Mouse (Mus musculus) urinary bladder, postnatal 36 days (tissue): ENCODE data around the gene C87436.
"Not testable (repeated sequence)": the region's sequence is repeated elsewhere in the genome, so short reads cannot be mapped to it uniquely, and the experiment has no call there.

Experiments used
- DNase-seq, 2 experiments: peaks; one replicate each; pipeline ENCODE4 v3.0.0; 2022; ENCODE audit warnings: low spot score in 2 of 2, mixed read lengths in 1 of 2

The C87436 gene

DNA sequence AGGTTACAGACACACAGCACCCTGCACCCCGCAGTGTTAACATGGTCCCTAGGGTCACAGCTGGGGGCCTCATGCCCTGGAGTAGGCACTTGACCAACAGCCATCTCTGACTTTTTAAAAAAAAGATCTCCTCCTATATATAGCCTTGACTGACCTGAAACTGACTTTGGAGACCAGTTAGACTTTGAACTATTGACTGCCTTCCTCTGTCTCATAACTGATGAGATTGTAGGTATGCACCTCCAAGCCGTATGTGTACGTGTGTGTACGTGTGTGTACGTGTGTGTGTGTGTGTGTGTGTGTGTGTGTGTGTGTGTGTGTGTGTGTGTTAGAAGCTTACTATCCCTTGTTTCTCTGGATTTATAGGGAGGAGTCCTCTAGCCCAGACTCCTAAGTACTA is 43.7 kb downstream of the C87436 start:
- DNase-seq = no peak

DNA sequence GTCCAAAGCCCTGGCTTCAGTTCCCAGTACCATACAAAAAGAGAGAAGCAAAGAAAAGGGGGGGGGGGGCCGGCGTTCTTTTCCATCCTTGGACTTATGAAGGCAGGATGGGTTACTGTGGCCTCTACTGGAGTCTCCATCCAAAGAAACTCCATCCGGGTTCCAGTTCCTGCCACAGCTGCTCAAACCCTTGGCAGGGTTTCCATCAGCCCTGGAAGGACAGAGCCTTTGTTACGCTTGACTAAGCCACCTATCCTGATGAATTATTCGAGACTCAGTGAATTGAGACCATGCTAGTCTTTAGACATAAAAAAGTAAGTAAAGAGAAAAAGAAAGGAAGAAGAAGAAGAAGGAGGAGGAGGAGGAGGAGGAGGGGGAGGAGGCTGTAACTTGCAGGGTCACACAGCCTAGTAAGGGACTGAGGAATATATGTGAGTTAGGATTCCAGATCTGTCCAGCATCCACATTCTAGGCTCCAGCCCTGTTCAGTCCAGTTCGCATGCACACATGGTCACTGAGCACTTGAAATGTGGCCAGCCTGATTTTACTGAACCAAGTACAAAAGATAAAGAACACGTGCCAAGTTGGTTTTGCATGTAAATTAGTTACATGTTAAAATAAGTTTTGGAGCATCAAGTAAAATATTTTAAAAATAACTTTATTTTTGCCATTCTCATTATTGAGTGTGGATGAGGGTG is 47.9 kb downstream of the C87436 start:
- no peak for DNase-seq

DNA sequence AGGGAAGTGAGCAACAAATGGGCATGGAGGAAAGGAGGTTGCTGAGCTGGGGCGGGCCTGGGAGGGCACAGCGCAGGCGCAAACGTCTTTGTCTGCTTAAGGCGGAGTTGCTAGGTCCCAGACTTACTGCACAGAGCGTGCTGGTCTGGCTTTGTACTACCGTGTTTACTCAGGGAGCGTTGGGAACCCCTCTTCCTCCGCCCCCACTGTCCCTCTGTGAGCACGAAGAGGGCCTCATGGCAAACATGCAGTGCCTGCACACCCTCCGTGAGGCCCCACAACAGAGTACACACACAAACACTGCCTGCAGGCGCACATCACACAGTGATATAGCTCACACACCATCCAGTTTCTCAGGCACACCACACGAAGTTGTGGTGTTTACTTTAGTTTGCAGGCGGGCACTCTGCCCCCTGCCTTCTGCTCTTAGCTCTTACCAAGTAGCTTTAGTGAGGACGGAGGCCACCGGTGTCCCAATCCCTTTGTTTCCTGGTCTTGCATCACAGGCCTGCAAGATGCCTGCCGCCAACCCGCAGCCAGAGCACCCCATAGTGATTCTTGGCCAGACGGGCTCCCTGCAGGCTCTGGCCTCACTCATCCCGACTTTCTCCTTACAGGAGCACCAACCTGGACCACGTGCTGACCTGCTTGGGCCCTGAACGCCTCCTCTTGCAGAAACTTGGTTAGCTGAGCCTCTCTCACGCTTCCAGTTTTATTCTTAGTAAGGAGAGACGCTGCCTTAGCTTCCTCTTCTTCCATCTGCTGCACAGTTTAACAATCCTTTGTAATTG is 49.4 kb downstream of the C87436 start:
- DNase-seq = peak; percentile 72 to 86

DNA sequence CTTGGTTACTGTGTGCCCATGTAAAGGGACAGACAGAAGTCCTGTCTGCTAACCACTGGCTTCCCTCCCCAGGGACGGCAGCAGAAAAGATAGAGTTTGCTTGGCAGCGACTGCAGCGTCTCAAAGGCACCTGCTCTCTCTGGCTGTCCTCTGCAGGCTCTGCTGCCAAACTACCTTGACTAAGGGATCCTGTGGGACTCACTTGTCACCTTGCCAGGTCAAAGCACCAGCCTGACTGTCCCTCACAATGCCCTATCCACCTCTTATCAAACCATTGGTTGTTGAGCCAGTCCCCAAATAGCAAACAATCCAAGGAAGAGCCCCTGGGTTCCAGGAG is 49.9 kb downstream of the C87436 start:
- no peak for DNase-seq

DNA sequence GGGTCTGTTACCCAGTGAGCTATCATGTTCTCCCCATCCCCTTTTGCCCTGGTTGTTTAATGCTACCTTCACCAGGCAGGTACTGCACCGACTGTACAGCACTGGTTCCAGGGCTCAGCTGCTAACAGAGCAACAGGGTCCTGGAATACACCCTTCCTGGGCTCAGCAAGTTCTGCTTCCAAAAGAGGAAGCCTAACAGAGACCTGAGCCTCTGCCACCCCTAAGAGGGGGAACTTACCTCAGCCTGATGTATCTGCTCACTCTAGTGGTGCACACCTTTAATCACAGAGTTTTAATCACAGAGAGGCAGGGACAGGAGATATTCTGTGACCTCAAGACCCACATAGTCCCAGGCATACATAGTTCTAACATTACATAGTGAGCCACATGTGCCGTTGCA is 51.8 kb downstream of the C87436 start:
- no peak for DNase-seq

DNA sequence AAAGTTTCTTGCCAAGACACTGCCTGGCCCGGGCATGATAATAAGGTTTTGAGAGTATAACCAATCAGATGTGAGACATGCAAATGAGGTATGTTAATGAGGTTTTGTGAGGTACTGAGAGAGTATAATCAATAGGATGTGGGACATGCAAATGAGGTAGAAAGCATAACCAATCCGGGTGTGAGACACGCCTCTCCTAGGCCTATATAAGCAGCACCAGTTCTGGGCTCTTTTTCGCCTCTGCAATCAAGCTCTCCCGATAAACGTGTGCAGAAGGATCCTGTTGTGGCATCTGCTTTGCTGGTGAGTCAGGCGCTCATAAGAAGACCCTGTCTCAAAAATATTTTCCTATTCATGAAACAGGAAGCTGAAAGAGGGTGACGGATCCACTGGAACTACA is 52.2 kb downstream of the C87436 start:
- not testable (repeated sequence) for DNase-seq

DNA sequence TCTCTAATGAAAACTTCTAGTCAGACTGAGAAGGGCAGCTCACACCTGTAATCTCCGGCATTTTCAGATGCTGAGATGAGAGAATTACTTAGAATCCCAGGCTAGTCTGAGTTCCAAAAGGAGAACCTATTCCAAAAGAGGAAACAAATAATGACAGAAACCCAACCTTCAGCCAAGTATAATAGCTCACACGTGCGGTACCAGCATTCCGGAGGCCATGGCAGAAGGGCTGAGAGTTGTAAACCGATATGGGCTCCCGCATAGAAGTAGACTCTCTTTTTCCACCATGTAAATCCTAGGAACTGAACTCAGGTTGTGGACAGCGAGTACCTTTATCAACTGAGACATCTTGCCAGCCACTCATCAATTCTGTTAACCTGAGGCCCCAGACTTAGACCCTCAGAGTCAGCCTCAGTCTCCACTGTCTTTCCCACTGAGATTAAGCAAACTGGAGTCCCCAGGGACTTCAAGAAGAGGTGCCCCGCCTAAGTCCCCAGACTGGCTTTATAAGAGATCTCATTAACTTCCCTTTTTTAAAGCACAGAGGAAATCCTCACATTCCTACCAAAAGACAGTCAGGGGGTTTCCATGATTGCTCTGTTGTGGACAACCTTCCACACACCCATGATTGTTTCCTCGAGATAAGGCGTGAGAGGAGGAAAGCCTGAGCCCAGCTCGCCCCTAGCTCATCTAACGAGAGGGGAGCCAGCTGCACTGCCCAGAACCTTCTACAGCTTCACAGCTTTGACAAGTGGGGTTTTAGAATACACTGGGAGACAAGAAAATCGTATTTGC is 55.5 kb downstream of the C87436 start:
- no peak for DNase-seq

DNA sequence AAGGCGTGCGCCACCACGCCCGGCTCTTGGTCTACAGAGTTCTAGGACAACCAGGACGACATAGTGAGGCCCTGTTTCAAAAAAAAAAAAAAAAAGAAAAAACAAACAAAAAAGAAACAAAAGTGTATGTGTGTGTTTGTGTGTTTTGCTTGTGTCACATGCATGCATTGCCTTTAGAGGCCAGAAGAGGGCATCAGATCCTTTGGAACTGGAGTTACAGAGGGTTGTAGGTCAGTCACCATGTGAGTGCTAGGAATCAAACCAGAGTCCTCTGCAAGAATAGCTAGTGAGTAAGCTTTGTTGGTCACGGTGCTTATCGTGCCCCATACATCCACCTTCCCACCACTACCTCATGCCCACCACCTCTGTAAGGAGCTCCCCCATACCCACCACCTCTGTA is 56.6 kb downstream of the C87436 start:
- no peak for DNase-seq

DNA sequence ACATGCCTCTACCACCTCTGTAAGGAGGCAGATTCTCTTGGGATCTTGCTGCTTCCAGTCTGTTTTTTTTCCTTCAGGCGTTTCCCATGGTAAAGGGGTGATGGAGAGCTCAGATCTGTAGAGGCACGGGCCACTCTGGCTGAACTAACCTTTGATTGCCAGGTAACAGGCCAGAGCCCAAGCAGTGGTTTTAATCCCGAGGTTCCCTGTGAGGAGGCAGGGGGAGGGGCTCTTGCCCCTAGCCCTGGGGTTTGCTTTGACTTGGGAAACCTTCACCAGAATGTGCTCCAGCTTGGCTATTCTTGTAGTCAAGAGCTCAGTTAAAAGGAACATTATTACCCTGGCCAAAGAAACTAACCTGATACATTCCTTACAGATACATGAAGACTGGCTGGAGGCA is 57.5 kb downstream of the C87436 start:
- DNase-seq = no peak

DNA sequence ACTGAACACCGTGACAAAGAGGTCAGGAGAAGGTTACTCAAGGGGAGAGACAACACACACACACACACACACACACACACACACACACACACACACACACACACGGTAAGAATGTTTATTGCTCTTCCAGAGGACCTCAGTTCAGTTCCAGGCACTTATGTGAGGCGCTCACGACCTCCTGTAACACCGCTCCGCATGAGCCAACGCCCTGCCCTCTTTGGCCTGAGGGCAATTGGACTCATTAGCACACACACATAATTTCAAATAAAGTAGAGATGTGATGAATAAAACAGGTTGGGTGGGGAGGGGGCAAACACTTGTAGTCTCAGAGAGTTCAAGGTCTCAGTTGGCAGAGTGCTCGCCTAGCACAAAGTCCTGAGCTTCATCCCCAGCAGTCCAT is 58.0 kb downstream of the C87436 start:
- DNase-seq = no peak

DNA sequence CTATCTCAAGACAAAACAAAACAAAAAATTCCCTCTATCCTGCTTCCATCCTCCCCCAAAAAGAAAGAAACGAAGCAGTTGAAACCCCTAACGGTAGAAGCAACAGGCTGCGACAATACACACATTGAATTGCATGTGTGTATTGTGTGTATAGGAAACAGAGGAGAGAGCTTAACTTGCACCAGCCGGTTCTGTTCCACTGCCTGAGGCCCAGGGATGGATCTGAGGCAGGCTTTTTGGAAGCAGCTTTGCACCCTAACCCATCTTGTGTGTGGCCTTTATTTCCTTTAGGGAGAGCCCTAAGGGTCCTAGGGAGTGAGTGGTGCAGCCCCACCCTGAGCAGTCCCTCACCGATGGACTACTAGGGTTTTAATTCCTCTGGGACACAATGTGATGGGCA is 58.4 kb downstream of the C87436 start:
- DNase-seq = no peak

DNA sequence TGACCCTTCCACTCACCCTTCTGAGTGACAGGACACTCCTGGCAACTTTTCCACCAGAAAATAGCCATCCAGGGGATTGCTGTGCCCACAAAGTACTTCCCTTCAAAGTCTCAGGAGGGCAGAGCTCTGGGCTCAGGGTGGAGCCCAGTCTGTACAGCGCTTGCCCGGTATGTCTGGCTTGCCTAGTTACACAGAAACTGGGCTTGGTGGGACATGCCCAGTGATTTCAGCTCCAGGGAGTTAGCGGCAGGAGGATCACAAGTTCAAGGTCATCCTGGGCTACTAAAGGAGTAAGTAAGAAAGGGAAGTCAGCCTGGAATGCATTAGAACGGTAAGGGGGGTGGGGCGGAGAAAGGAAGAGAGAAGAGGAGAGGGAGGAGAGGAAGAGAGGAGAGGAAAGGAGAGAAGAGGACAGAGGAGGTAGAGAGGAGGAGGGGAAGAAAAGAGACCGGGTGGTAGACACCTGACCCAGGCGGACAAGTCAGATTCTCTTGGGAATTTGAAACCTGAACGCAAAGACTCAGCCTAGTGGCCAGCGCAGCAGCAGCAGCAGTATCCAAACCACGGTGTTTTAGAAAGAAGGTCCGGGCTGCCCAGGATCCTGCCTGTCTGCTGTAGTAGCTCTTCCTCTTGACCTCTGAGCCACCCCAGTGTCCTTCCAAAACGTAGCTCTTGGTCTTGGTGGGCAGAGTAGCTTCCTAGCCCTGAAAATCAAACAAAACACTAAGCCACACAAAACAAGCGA is 59.1 kb downstream of the C87436 start:
- DNase-seq = peak; percentile 43 to 59

DNA sequence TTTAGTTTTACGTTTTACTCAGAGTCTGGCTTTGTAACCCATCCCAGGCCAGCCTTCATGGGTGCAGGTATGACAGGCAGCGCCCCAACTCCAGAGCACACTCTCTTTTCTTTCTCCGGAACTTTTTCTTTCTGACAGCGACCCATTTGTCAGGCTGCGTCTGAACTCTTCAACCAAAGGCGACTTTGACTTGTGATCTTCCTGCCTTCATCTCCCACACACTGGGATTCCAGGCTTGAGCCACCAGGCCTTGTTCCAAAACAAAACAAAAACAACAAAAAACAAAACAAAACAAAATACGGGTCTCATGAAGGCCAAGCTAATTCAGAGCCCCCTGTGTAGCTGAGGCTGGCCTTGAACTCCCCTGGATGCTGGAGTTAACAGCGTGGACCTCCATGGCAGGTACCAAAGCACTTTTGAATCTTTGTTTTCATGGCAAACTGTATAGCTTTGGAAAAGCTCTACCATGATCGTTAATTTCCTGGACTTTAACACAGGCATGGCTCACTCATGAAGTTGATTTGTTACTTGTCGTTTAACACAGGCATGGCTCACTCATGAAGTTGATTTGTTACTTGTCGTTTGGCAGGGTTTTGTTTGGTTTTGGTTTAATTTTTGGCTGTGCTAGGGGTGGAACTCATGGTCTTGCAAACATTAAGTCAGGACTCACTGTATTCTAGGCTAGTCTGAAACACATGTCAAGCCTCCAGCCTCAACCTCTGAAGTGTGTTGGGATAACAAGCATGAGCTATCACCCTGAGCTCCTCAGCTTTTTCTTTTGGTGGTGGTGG is 60.0 kb downstream of the C87436 start:
- no peak for DNase-seq

DNA sequence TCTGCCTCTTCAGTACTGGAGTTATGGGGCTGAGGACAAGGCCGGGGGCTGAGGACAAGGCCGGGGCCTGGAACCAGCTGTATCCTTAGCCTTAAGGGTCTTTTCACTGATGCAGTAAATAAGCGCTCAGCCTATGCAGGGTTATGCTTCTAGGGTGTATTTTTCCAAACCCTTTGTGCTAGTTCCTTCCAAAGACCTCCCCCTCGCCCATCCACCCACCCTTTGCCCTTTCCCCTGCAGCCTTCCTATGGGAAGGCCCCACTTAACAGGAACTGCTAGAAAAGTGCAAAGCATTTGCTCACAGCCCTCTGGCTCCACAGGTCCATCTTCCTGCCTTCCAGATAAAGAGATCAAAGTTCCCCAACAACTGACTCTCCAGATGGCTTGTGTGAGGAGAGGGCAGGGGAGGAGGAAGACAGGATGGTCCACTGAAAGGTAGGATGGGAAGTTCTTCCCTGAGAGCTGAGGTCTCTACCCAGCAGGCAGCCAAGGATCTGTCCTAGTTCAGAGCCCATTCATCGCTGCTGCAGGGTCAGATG is 61.5 kb downstream of the C87436 start:
- no peak for DNase-seq

DNA sequence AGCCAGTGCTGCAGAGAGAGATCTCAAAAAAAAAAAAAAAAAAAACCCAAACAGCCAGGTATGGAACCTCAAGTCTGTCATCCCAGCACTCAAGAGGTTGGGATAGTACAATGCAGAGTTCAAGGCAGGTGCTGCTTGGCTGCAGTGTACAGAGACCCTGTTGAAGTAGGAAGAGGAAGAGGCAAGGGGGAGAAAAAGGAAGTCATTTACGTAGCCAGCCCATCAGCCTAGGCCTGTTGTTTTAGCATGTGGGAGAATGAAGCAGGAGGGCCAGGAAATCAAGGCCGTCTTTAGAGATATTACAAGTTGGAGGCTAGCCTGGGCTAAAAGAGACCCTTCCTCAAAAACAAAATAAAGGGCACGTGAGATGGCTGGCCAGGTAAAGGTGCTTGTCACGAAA is 65.3 kb downstream of the C87436 start:
- no peak for DNase-seq

DNA sequence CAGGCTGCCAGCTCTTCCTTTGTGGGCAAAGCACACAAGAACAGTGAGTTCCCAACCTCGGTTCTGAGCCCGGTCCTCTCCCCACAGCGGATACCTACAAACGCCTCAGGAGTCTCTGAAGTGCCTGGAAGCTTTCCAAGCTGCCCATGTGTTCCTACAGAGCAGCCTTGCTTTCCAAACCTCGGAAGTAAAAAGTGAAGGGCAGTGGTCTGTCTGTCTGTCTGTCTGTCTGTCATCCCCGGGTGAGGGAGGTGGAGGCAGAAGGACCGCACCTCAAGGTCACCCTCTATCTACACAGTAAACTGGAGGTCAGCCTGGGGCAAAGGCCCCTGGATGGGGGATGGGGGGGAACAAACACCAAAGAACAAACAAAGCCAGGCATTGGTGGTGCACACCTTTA is 67.5 kb downstream of the C87436 start:
- DNase-seq = no peak

DNA sequence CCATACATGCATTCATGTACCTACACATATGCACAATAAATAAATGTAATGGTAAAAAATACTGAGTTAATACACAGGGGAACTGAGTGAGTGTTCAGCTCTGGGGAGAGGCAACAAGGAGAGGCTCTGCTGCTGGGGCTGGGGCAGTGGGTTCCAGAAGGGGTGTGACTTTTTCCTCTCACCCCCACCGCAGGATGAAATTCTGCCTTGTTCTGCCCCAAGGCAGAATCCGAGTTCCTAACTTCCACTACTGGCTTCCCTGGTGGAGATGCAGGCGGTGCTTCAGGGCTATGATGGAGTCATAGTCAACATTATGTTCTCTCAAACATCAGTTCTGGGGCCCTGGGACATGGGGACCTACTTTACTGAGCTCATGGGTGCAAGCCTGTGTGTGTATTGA is 68.1 kb downstream of the C87436 start:
- DNase-seq = no peak

DNA sequence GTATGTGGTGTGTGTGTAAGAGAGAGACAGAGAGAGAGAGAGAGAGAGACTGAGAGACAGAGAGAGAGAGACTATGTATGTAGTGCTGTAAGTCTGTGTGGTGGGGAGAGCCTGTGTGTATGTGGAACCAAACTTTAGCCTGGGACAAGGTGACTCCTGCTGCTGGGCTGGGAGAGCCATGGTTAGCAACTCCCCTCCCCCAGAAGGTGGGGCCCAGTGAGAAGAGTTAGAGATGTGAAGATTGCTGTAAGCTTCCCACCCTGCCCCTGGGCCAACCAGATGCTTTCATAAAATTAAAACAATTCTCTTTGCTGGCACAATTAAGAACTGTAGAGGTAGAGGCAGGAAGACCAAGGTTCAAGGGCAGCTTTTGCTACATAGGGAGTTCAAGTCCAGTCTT is 68.9 kb downstream of the C87436 start:
- DNase-seq = no peak

DNA sequence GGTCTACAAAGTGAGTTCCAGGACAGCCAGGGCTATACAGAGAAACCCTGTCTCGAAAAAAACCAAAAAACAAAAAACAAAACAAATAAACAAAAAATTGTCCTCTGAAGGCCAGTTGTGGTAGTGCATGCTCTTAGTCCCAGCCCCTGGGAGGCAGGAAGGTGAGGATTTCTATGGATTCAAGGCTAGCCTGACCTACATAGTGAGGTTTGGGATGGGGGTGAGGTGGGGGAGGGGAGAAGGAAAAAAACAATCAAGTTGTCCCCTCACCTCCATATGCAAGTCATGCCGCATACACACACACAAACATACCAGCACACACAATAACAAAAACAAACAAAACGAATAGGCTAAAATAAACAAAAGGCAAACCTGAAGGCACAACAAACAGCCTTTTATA is 70.6 kb downstream of the C87436 start:
- DNase-seq = no peak

DNA sequence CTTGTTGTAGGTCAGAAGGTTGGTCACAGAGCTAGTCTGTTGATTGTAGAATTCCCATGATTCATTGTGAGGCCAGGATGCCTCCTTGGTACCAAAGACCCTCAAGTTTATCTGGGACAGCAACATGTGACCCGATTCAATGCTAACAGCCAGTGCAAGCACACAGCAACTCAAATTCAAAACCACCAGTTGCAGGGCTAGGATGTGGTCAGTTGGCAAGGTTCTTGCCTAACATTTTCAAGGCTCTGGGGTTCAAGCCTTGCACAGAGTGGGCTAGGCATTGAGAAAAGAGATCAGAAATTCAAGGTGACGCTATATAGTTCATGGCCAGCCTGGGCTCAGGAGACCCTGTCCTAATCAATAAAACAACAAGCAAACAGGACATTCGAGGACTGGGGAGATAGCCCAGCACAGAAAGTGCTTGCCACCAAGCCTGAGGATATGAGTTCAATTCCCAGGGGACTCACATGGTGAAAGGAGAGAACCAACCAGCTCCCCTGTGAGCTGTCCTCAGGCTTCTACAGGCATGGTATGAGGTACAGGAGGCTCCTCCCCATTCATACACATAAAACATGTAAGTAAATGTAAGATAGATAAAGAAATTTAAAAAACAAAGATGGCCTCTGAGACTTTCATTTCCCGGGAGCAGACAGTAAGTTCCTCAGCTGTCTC is 71.2 kb downstream of the C87436 start:
- DNase-seq = no peak

DNA sequence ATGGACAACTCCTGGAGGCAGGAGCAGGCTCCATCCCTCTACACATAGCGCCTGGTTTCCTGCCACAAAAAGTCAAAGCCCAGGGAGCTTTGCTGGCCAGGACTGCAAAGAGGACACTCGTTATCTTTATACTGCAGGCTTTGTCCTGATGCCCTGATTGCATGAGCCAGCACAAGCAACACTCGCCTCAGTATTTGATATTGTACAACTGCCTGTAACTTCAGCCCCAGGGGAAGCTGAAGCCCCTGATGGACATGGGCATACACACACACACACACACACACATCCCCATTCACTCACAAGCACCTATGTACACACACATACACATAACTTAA is 71.7 kb downstream of the C87436 start:
- no peak for DNase-seq
